Mouse (Mus musculus): ENCODE data around the gene Cab39l.
A peak's percentile ranks its signal among the peaks of the same experiment; 100 is the strongest.
"Not testable (repeated sequence)": the region's sequence is repeated elsewhere in the genome, so short reads cannot be mapped to it uniquely, and the experiment has no call there.

Cab39l gene

GRCm38 (mm10) chr14:59576385-59576784 lies 135.6 kb downstream of the Cab39l start:
- DNase-seq (ENCODE audit: low spot score) = no peak

DNA sequence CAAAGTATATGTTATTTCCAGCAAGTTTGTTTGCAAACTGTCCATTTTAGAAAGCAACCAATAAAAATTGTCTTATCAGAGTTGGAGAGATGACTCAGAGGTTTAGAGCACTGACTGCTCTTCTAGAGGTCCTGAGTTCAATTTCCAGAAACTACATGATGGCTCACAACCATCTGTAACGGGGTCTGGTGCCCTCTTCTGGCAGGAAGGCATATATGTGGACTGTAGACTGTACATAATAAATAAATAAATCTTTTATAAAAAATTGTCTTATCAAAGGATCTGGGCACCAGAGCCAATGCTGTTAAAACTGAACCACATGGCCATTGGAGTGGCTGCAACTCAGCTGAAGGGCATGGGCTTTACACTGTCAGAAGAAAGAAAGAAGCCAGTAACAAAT lies 149.8 kb downstream of the Cab39l start:
- no peak for DNase-seq (ENCODE audit: low spot score)

GRCm38 (mm10) chr14:59591901-59592300 lies 151.1 kb downstream of the Cab39l start:
- DNase-seq (ENCODE audit: low spot score) = no peak

- DNase-seq (ENCODE audit: low spot score) = no peak
Observed at GRCm38 (mm10) chr14:59592593-59592992, 151.8 kb downstream of the Cab39l start.

GRCm38 (mm10) chr14:59594988-59595387 lies 154.2 kb downstream of the Cab39l start:
- no peak for DNase-seq (ENCODE audit: low spot score)

DNA sequence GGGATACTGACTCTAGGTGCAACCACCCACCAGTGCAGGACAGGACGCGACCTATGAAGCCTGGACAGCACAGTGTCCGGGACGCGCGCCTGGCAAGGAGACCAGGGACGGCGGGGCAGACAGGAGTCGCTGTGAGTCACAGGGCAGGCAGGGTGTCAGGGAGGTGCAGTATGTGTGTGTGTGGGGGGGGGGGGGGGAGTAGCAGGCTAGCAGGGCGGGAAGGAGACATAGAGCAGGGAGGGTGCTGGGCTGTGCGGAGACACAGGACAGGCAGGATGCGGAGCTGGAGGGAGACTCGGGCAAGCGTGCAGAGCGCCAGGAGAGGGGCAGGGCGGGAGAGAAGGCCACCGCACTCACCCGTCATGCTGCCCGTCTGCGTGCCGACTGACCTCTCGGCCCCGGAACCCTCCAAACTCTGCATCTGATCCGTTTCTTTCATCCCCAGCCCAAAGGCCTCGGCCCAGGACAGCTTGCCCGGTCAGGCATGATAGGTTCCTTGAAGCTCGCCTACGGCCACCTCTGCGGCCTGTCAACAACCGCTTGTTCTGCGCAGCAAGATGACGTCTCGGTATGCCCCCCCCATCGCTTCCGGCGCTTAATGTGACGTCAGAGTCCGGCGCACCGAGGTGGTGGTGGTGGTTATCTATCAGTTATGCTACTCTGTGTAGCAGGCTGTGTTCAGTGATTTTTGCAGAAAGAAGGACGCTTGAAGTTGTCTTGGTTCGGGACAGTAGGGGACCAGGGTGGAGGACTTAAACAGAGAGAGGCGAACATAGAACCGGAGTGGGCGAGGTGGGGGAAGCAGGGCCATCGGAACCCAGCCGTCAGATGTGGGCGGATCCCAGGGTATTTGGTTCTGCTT lies 156.9 kb downstream of the Cab39l start, which contains the start of gene Cdadc1:
Gene Cdadc1 (minus strand): TSS at position 562 of the 862 bp plus-strand sequence.
- DNase-seq (ENCODE audit: low spot score) = peak; percentile 91

GRCm38 (mm10) chr14:59598260-59598627 lies 157.5 kb downstream of the Cab39l start:
- DNase-seq (ENCODE audit: low spot score) = no peak

DNA sequence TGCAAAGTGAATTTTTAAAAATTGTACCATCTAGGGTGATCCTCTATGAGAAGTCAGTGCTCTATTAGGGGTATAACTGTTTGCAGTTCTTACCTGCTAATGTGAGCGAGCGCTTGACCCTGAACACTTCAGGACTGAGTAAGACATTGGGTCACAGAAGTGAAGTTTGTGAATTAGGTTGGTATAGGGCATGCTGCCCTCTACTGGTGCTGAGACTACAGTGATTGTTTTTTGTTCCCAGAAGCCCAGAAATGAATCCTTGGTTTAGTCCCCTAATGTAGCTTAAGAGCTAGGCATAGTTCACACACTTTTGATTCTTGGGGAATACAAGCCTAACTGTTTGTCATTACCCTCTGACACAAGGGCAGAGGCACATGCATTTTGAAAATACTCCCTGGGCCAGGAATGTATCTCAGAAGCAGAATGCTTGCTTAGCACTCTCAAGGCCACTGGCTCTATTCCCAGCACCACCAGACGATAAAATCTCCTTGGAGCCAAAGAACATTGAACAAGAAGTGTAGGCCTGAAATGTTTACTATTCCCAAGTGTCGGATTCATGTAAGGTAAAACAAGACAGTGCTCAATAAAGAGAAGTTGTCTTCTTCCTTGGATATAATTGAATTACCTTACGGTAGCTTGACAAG lies 163.4 kb downstream of the Cab39l start:
- DNase-seq (ENCODE audit: low spot score) = peak; percentile 22

- peak; percentile 64 for DNase-seq (ENCODE audit: low spot score)
Observed at GRCm38 (mm10) chr14:59605671-59606353, 165.0 kb downstream of the Cab39l start.

- no peak for DNase-seq (ENCODE audit: low spot score)
Observed at GRCm38 (mm10) chr14:59607021-59607420, 166.2 kb downstream of the Cab39l start.

DNA sequence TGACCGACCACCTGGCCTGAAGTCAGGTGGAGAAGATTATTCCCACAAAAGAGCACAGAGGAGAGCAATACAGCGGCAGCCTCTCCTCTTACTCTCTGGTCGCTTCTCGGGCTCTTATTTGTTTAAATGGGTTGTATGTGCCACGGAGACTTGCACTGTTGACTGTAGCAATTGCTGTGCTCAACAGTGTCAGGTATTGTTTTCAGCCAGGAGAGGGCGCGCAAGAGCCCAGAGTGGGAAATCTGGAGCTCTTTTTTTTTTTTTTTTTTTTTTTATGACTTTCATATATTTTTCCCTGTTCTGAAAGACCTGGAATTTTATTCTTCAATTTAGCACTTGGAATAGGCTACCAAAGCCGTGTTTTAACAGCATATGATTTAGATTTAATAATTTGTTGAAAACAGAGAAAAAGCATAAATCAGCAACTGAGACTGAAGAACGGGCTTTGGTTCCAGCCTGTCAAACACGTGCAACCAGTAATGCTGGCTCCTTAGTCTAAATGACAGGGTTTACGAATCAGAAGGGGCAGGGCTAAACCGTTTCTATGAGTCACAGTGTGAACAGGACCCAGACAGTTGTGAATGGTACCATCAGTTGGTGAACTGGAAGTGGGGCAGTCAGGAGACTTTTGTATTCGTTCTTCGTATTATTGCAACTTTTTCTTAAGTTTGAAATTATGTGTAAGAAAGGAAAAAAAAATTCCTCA lies 172.3 kb downstream of the Cab39l start:
- DNase-seq (ENCODE audit: low spot score) = peak; percentile 11

DNA sequence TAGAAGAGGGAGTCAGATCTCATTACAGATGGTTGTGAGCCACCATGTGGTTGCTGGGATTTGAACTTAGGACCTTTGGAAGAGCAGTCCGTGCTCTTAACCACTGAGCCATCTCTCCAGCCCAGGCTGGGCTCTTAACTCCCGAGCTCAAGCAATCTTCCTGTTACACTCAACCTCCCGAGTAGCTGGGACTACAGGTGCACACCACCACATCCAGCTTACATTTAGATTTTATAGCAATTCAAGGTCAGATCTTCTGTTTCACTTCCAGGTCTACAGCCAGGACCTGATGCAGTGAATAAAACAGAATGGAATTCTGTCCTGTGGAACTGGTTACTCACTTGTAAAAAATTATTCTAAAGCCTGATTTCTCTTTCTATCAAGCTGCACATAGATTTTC lies 173.4 kb downstream of the Cab39l start:
- not testable (repeated sequence) for DNase-seq (ENCODE audit: low spot score)

DNA sequence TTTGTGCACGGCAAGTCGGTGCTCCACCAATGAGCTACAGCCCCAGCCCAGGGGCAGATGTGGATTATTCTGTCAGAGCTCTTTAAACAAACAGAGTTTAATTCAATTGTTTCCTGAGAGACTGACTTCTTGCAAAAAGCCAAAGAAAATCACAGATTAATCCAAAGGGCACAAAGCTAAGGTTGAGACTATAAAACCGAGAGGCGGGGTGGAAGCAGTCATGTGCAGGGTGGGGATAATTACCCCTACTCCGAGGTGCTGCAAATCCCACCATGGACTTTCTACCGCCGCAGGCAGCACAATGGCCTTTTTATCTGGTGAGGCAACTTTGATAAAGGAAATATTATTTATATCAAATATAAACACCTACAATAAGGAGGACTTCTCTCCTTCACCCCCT lies 176.0 kb downstream of the Cab39l start:
- no peak for DNase-seq (ENCODE audit: low spot score)

DNA sequence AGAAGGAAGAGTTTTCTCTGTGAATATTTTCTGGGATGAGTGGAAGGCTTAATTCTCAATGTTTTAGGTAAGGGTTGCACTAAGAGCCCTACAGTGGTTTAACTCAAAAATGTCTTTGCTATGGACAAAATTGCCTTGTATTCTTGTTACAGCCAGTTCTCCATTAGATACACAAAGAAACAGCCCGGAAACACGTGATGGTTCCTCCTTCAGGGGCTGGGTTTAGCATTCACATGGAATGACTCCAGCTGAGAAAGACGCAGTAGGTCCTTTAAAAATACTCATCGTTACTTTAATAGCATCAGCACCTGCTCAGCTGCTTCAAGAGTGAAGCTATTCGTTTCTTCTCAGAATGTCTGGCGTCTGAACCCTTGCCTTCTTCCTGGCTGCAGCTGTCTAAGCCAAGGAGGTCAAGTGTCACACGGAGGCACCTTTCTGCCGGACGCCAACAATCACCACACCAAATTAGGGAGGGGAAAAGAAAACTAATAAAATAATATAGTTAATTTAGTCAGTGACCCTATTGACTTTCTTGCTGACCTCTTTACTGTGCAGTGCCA lies 183.6 kb downstream of the Cab39l start:
- no peak for DNase-seq (ENCODE audit: low spot score)

DNA sequence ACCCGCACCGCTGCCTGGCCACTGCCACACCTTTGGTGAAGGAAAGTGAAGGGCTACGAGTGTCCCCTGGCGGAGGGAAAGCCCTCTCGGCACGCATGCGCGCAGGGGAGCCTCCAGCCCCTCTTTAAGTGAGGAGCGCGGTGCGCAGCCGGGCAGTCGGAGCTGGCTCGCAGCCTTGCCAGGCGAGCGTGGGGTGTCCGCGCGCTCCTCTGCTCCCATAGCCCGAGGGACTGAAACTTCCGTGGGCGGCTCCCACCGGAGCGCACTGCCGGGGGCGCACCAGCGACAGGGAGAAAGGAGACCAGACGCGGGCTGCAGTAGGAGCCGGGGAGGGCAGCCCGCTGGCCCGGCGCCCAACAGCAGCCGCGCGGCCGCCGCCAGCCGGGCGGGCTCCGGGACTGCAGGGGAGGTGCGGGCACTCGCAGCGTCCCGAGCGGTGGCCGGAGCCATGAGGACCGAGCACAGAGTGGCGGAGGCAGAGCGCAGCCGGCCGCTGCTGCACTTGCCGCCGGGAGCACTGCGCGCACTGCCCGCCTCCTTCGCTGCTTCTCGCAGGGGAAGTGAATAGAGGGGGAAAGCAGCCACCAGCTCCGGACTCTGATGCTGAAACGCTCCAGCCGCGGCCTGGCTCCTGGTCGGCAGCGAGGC lies 184.5 kb downstream of the Cab39l start, which contains the start of gene Shisa2:
Gene Shisa2 (plus strand): TSS at position 151 of the 648 bp plus-strand sequence.
- DNase-seq (ENCODE audit: low spot score) = no peak

- no peak for DNase-seq (ENCODE audit: low spot score)
Observed at GRCm38 (mm10) chr14:59625806-59626364, 185.1 kb downstream of the Cab39l start.

- DNase-seq (ENCODE audit: low spot score) = no peak
Observed at GRCm38 (mm10) chr14:59626711-59627110, 185.9 kb downstream of the Cab39l start.

- DNase-seq (ENCODE audit: low spot score) = no peak
Observed at GRCm38 (mm10) chr14:59627142-59627680, 186.4 kb downstream of the Cab39l start.

DNA sequence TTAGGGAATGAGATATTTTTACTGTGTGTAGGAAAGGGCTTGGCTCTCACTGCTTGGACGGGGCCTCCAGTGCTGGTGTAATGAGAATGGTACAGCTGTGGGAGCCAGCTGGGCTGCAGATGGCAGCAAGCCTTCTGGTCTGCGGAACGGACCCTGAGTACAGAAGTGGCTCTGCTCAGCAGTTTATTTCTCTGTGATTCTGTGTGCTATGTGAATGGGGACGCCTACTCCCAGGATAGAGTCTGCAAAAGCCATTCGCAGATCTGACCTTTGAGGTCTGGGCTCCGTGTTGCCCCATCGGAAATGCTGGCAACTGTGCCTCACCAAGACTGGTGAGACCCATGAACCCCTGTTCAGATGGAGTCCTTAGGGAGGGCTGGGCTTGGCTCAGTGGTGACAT lies 187.1 kb downstream of the Cab39l start:
- no peak for DNase-seq (ENCODE audit: low spot score)

DNA sequence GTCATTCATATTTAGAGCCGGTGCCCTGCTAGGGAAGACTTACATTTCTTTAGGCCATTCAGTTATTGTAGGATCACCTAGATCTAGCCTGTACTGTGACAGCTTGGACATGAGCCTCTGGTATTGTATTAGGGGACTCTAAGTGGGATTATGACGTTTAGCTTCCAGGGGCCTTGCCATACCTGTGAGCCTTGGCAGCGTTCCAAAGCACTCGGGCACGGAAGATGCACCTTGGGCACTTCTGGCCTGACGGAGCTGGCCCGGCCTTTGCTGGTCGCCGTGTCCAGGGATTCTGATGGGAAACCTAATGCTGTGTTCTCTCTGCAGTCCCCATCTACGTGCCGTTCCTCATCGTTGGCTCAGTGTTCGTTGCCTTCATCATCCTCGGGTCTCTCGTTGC lies 188.5 kb downstream of the Cab39l start:
- DNase-seq (ENCODE audit: low spot score) = no peak

DNA sequence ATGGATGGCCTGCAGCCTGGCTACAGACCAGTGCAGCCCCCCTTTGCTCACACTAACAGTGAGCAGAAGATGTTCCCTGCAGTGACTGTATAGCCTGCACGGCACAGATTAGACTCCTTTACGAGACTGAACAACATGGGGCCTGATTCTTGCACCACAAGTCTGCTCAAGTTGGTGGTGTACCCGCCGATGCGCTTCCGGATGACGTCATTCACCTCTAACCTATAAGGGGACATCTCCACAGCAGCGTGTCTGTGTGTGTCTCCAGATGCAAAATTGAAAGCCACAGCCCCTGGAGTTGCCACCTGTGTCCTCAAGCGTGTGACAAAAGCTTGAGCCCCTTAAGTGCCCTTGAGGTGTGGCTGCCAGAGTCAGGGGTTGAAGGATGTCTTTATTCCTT lies 189.3 kb downstream of the Cab39l start:
- no peak for DNase-seq (ENCODE audit: low spot score)
